Mouse (Mus musculus): ENCODE results near the gene Mocs1. TPM values are rescaled to one million over a fixed set of nuclear protein-coding genes. Genes with fewer than 3 reads are reported as not detected.

Mocs1 gene
- 6.4 and 7.8 TPM in 2 replicates for polyA plus RNA-seq (2014; fragmentation: Nextera tagmentation; extraction: Ambion mirVana)

- H3K4me2 ChIP-seq (ENCODE audit: low read depth, low read length), result peak within 1 kb of the TSS; percentile 81
- ATAC-seq (ENCODE audit: low read depth), result peak; percentile 99
- no peaks in the 10 kb centered on the region for H3K9me3 ChIP-seq (ENCODE audit: control insufficient read depth, low read length)
- H3K9ac ChIP-seq (ENCODE audit: low read depth, low read length), result peak within 1 kb of the TSS; percentile 79
- peak within 1 kb of the TSS; percentile 64 for H3K4me3 ChIP-seq (ENCODE audit: low read depth, low read length)
- H3K27ac ChIP-seq (replicated peaks; ENCODE audit: low read depth, low read length), result peak within 1 kb of the TSS; percentile 59
- peaks cover 28% of the 10 kb centered on the region for H3K4me1 ChIP-seq (ENCODE audit: control insufficient read depth, insufficient read depth, low read length)
- 0% methylated on average over 27 of the region's 28 CpGs for WGBS
- peak; percentile 97 for DNase-seq (ENCODE audit: low spot score)
- H3K27me3 ChIP-seq (replicated peaks; ENCODE audit: control insufficient read depth, insufficient read depth, low read length), result no peaks in the 10 kb centered on the region
- peaks cover 4% of the 10 kb centered on the region; the same call in 1 of the 2 replicates for H3K36me3 ChIP-seq (ENCODE audit: control insufficient read depth, insufficient read depth, low read length)
These were observed at the start of gene Mocs1 for GRCm38 (mm10) chr17:49428239-49428688. Gene Mocs1 (plus strand): TSS chr17:49428362.

GRCm38 (mm10) chr17:49379645-49380044 is 48.5 kb upstream of the Mocs1 start:
- Histone ChIP-seq H3K9me3 (ENCODE audit: control insufficient read depth, low read length) (no peaks in the 10 kb centered on the region), H3K9ac (ENCODE audit: low read depth, low read length) (no peak overlapping the region), H3K27ac (replicated peaks; ENCODE audit: low read depth, low read length) (no peak overlapping the region), H3K4me3 (ENCODE audit: low read depth, low read length) (no peak overlapping the region), H3K27me3 (replicated peaks; ENCODE audit: control insufficient read depth, insufficient read depth, low read length) (no peaks in the 10 kb centered on the region), H3K4me1 (ENCODE audit: control insufficient read depth, insufficient read depth, low read length) (peaks cover 5% of the 10 kb centered on the region), H3K4me2 (ENCODE audit: low read depth, low read length) (no peak overlapping the region), H3K36me3 (ENCODE audit: control insufficient read depth, insufficient read depth, low read length) (no peaks in the 10 kb centered on the region)
- ATAC-seq (ENCODE audit: low read depth), result no peak
- peak; percentile 10 for DNase-seq (ENCODE audit: low spot score)
- WGBS, result 58% methylated on average over 4 of the region's 4 CpGs

- H3K36me3 ChIP-seq (ENCODE audit: control insufficient read depth, insufficient read depth, low read length), result no peaks in the 10 kb centered on the region
- 27% methylated on average over 6 of the region's 6 CpGs for WGBS
- no peaks in the 10 kb centered on the region for H3K27me3 ChIP-seq (replicated peaks; ENCODE audit: control insufficient read depth, insufficient read depth, low read length)
- H3K9ac ChIP-seq (ENCODE audit: low read depth, low read length), result no peak overlapping the region
- no peak overlapping the region for H3K4me3 ChIP-seq (ENCODE audit: low read depth, low read length)
- H3K9me3 ChIP-seq (ENCODE audit: control insufficient read depth, low read length), result 0 out of 2 replicates have a peak, but pooled peaks cover 4% of the 10 kb centered on the region
- peaks cover 6% of the 10 kb centered on the region for H3K4me1 ChIP-seq (ENCODE audit: control insufficient read depth, insufficient read depth, low read length)
- no peak overlapping the region for H3K27ac ChIP-seq (replicated peaks; ENCODE audit: low read depth, low read length)
- DNase-seq (ENCODE audit: low spot score) (peak; percentile 49), ATAC-seq (ENCODE audit: low read depth) (peak; percentile 53)
- no peak overlapping the region for H3K4me2 ChIP-seq (ENCODE audit: low read depth, low read length)
These were observed 43.8 kb upstream of the Mocs1 start for GRCm38 (mm10) chr17:49384217-49384943.

- WGBS, result 79% methylated on average over 2 of the region's 2 CpGs
- Histone ChIP-seq H3K27me3 (replicated peaks; ENCODE audit: control insufficient read depth, insufficient read depth, low read length) (no peaks in the 10 kb centered on the region), H3K9ac (ENCODE audit: low read depth, low read length) (no peak overlapping the region), H3K4me3 (ENCODE audit: low read depth, low read length) (no peak overlapping the region), H3K9me3 (ENCODE audit: control insufficient read depth, low read length) (0 out of 2 replicates have a peak, but pooled peaks cover 4% of the 10 kb centered on the region), H3K36me3 (ENCODE audit: control insufficient read depth, insufficient read depth, low read length) (no peaks in the 10 kb centered on the region), H3K4me1 (ENCODE audit: control insufficient read depth, insufficient read depth, low read length) (peaks cover 6% of the 10 kb centered on the region), H3K27ac (replicated peaks; ENCODE audit: low read depth, low read length) (no peak overlapping the region), H3K4me2 (ENCODE audit: low read depth, low read length) (no peak overlapping the region)
- no peak for DNase-seq (ENCODE audit: low spot score)
- ATAC-seq (ENCODE audit: low read depth), result no peak
These were observed 40.4 kb upstream of the Mocs1 start for GRCm38 (mm10) chr17:49387741-49388140.

GRCm38 (mm10) chr17:49392751-49393150 is 35.4 kb upstream of the Mocs1 start:
- Histone ChIP-seq H3K4me1 (ENCODE audit: control insufficient read depth, insufficient read depth, low read length) (no peaks in the 10 kb centered on the region), H3K27me3 (replicated peaks; ENCODE audit: control insufficient read depth, insufficient read depth, low read length) (no peaks in the 10 kb centered on the region), H3K9ac (ENCODE audit: low read depth, low read length) (no peak overlapping the region), H3K4me2 (ENCODE audit: low read depth, low read length) (no peak overlapping the region), H3K4me3 (ENCODE audit: low read depth, low read length) (no peak overlapping the region), H3K36me3 (ENCODE audit: control insufficient read depth, insufficient read depth, low read length) (no peaks in the 10 kb centered on the region), H3K9me3 (ENCODE audit: control insufficient read depth, low read length) (0 out of 2 replicates have a peak, but pooled peaks cover 1% of the 10 kb centered on the region), H3K27ac (replicated peaks; ENCODE audit: low read depth, low read length) (no peak overlapping the region)
- ATAC-seq (ENCODE audit: low read depth) (no peak), DNase-seq (ENCODE audit: low spot score) (peak; percentile 64)
- WGBS, result 9% methylated on average over 1 of the region's 1 CpGs

- Histone ChIP-seq H3K27me3 (replicated peaks; ENCODE audit: control insufficient read depth, insufficient read depth, low read length) (no peaks in the 10 kb centered on the region), H3K27ac (replicated peaks; ENCODE audit: low read depth, low read length) (no peak overlapping the region), H3K4me3 (ENCODE audit: low read depth, low read length) (no peak overlapping the region), H3K9me3 (ENCODE audit: control insufficient read depth, low read length) (no peaks in the 10 kb centered on the region), H3K4me1 (ENCODE audit: control insufficient read depth, insufficient read depth, low read length) (no peaks in the 10 kb centered on the region), H3K4me2 (ENCODE audit: low read depth, low read length) (no peak overlapping the region), H3K36me3 (ENCODE audit: control insufficient read depth, insufficient read depth, low read length) (no peaks in the 10 kb centered on the region), H3K9ac (ENCODE audit: low read depth, low read length) (no peak overlapping the region)
- DNase-seq (ENCODE audit: low spot score), result no peak
- no peak for ATAC-seq (ENCODE audit: low read depth)
- 55% methylated on average over 1 of the region's 1 CpGs for WGBS
These were observed 33.3 kb upstream of the Mocs1 start for GRCm38 (mm10) chr17:49394836-49395235.

GRCm38 (mm10) chr17:49399605-49400004 is 28.6 kb upstream of the Mocs1 start:
- Histone ChIP-seq H3K27ac (replicated peaks; ENCODE audit: low read depth, low read length) (no peak overlapping the region), H3K36me3 (ENCODE audit: control insufficient read depth, insufficient read depth, low read length) (no peaks in the 10 kb centered on the region), H3K9ac (ENCODE audit: low read depth, low read length) (no peak overlapping the region), H3K27me3 (replicated peaks; ENCODE audit: control insufficient read depth, insufficient read depth, low read length) (no peaks in the 10 kb centered on the region), H3K9me3 (ENCODE audit: control insufficient read depth, low read length) (no peaks in the 10 kb centered on the region), H3K4me3 (ENCODE audit: low read depth, low read length) (no peak overlapping the region), H3K4me2 (ENCODE audit: low read depth, low read length) (no peak overlapping the region), H3K4me1 (ENCODE audit: control insufficient read depth, insufficient read depth, low read length) (no peaks in the 10 kb centered on the region)
- ATAC-seq (ENCODE audit: low read depth) (no peak), DNase-seq (ENCODE audit: low spot score) (no peak)
- WGBS, result 57% methylated on average over 4 of the region's 4 CpGs

GRCm38 (mm10) chr17:49400130-49400529 is 28.0 kb upstream of the Mocs1 start:
- Histone ChIP-seq H3K27ac (replicated peaks; ENCODE audit: low read depth, low read length) (no peak overlapping the region), H3K4me3 (ENCODE audit: low read depth, low read length) (no peak overlapping the region), H3K4me1 (ENCODE audit: control insufficient read depth, insufficient read depth, low read length) (no peaks in the 10 kb centered on the region), H3K27me3 (replicated peaks; ENCODE audit: control insufficient read depth, insufficient read depth, low read length) (no peaks in the 10 kb centered on the region), H3K4me2 (ENCODE audit: low read depth, low read length) (no peak overlapping the region), H3K9me3 (ENCODE audit: control insufficient read depth, low read length) (no peaks in the 10 kb centered on the region), H3K36me3 (ENCODE audit: control insufficient read depth, insufficient read depth, low read length) (no peaks in the 10 kb centered on the region), H3K9ac (ENCODE audit: low read depth, low read length) (no peak overlapping the region)
- peak; percentile 84 for DNase-seq (ENCODE audit: low spot score)
- ATAC-seq (ENCODE audit: low read depth), result peak; percentile 62; the same call in 1 of the 2 replicates
- 5% methylated on average over 2 of the region's 2 CpGs for WGBS

GRCm38 (mm10) chr17:49403151-49403550 is 25.0 kb upstream of the Mocs1 start:
- no peak overlapping the region for H3K27ac ChIP-seq (replicated peaks; ENCODE audit: low read depth, low read length)
- no peak overlapping the region for H3K9ac ChIP-seq (ENCODE audit: low read depth, low read length)
- no peak overlapping the region for H3K4me2 ChIP-seq (ENCODE audit: low read depth, low read length)
- H3K4me3 ChIP-seq (ENCODE audit: low read depth, low read length), result no peak overlapping the region
- 81% methylated on average over 6 of the region's 6 CpGs for WGBS
- no peaks in the 10 kb centered on the region for H3K27me3 ChIP-seq (replicated peaks; ENCODE audit: control insufficient read depth, insufficient read depth, low read length)
- H3K4me1 ChIP-seq (ENCODE audit: control insufficient read depth, insufficient read depth, low read length), result no peaks in the 10 kb centered on the region
- ATAC-seq (ENCODE audit: low read depth) (no peak), DNase-seq (ENCODE audit: low spot score) (no peak)
- no peaks in the 10 kb centered on the region for H3K36me3 ChIP-seq (ENCODE audit: control insufficient read depth, insufficient read depth, low read length)
- no peaks in the 10 kb centered on the region for H3K9me3 ChIP-seq (ENCODE audit: control insufficient read depth, low read length)
